Mouse (Mus musculus) heart, adult 18-20 months (tissue): ENCODE results near the gene Pygb. TPM values are rescaled to one million over a fixed set of nuclear protein-coding genes. Genes with fewer than 3 reads are reported as not detected.

Source experiments
- DNase-seq, 2 experiments: peaks; one replicate each; pipeline ENCODE4 v3.0.0; 2021 to 2022; ENCODE audit warnings: mixed read lengths in 1 of 2
- total RNA-seq, 2 experiments: library from RNA; stranded (reverse); gene quantifications; 2 replicates each; pipeline ENCODE4 v1.2.3; 2021

The Pygb gene
- total RNA-seq, 2 experiments from 2014 or later = 507 to 527 TPM

GRCm38 (mm10) chr2:150839686-150840471, 53.3 kb downstream of the Pygb start:
- DNase-seq = peak in 1 of 2 experiments; percentile 73

- no peak for DNase-seq
Measured at GRCm38 (mm10) chr2:150841109-150841508, 54.6 kb downstream of the Pygb start.

- DNase-seq = peak in 1 of 2 experiments; percentile 54
Measured at GRCm38 (mm10) chr2:150842049-150842461, 55.5 kb downstream of the Pygb start.

GRCm38 (mm10) chr2:150844798-150845197, 58.3 kb downstream of the Pygb start:
- peak; percentile 53 to 73 for DNase-seq

- peak in 1 of 2 experiments; percentile 0 for DNase-seq
Measured at GRCm38 (mm10) chr2:150847436-150847995, 61.0 kb downstream of the Pygb start.

GRCm38 (mm10) chr2:150851251-150851650, 64.7 kb downstream of the Pygb start:
- peak in 1 of 2 experiments; percentile 9 for DNase-seq

GRCm38 (mm10) chr2:150855186-150855585, 68.7 kb downstream of the Pygb start:
- DNase-seq = peak in 1 of 2 experiments; percentile 1

GRCm38 (mm10) chr2:150858724-150859487, 72.4 kb downstream of the Pygb start:
- DNase-seq = no peak

GRCm38 (mm10) chr2:150859709-150860470, 73.4 kb downstream of the Pygb start:
- no peak for DNase-seq

GRCm38 (mm10) chr2:150861128-150861527, 74.6 kb downstream of the Pygb start:
- no peak for DNase-seq

GRCm38 (mm10) chr2:150867021-150867420, 80.5 kb downstream of the Pygb start:
- no peak for DNase-seq

- DNase-seq = no peak
Measured at GRCm38 (mm10) chr2:150869446-150869845, 82.9 kb downstream of the Pygb start.

GRCm38 (mm10) chr2:150874508-150874907, 88.0 kb downstream of the Pygb start:
- no peak for DNase-seq

- no peak for DNase-seq
Measured at GRCm38 (mm10) chr2:150875226-150875625, 88.7 kb downstream of the Pygb start.

GRCm38 (mm10) chr2:150877561-150877960, 91.0 kb downstream of the Pygb start:
- no peak for DNase-seq

Other genes starting within 250 kb of the Pygb start
- under 1 TPM; 0.27 to 0.49 TPM for gene Cst7, start 216.3 kb upstream of the Pygb start, total RNA-seq
- gene Apmap, start 178.2 kb upstream of the Pygb start, total RNA-seq = 10 to 100 TPM; 62.2 to 67.1 TPM
- gene Acss1, start 118.2 kb upstream of the Pygb start, total RNA-seq = 100 to 1,000 TPM; 261 to 288 TPM
- gene Vsx1, start 97.4 kb upstream of the Pygb start, total RNA-seq = under 1 TPM in 1 of 2 experiments, not detected in 1; 0.10 TPM
- 10 to 100 TPM; 17.6 to 17.8 TPM for gene Entpd6, start 37.7 kb upstream of the Pygb start, total RNA-seq
- 10 to 100 TPM; 40.3 to 48.8 TPM for gene Abhd12, start 118.0 kb downstream of the Pygb start, total RNA-seq
- 1 to 10 TPM; 2.7 to 3.3 TPM for gene Gins1, start 118.7 kb downstream of the Pygb start, total RNA-seq